Mouse (Mus musculus): ENCODE data around the gene Tnn.

- TF ChIP-seq CTCF (IDR thresholded peaks at IDR 0.05; ENCODE audit: low read depth, low read length) (no peak), POLR2A (IDR thresholded peaks at IDR 0.05; ENCODE audit: extremely low read depth, insufficient read depth, low read length) (no peak)
Observed at GRCm38 (mm10) chr1:160176903-160177302, 23.5 kb upstream of the Tnn start.

All from liver, adult 2 months (tissue).